Mouse (Mus musculus): ENCODE results near the gene Mb. TPM values are rescaled to one million over a fixed set of nuclear protein-coding genes. Genes with fewer than 3 reads are reported as not detected.

Gene Mb
- total RNA-seq, 2 experiments from 2014 or later, result 0.33 TPM; not detected in 1

- no peak overlapping the region for H3K4me3 ChIP-seq
- TF ChIP-seq CTCF (IDR thresholded peaks at IDR 0.05), result no peak
- intact Hi-C loops (cut with DNase I), result no loop called here
- no peak overlapping the region for H3K27ac ChIP-seq
- DNase-seq (ENCODE audit: extremely low spot score in 1 of 2, low spot score in 2 of 2), result no peak
Observed at GRCm38 (mm10) chr15:77058566-77058965, 8.1 kb upstream of the Mb start.

DNA sequence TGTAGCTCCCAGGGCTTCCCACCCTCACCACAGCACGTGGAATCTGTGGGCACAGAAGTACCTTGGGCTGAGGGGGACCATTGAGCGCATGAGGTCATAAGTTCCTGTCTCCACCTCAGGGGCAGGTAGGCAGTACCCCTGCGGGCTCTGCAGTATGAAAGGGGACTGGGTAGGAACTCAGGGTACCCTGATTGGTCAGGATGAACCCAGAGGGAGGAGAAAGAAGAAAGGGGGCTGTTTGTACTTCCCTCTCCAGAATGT, 6.3 kb upstream of the Mb start:
- Histone ChIP-seq H3K27ac (no peak overlapping the region), H3K4me3 (no peak overlapping the region)
- no peak for DNase-seq (ENCODE audit: extremely low spot score in 1 of 2, low spot score in 2 of 2)
- no peak for TF ChIP-seq CTCF (IDR thresholded peaks at IDR 0.05)
- intact Hi-C loops (cut with DNase I), result no loop called here

DNA sequence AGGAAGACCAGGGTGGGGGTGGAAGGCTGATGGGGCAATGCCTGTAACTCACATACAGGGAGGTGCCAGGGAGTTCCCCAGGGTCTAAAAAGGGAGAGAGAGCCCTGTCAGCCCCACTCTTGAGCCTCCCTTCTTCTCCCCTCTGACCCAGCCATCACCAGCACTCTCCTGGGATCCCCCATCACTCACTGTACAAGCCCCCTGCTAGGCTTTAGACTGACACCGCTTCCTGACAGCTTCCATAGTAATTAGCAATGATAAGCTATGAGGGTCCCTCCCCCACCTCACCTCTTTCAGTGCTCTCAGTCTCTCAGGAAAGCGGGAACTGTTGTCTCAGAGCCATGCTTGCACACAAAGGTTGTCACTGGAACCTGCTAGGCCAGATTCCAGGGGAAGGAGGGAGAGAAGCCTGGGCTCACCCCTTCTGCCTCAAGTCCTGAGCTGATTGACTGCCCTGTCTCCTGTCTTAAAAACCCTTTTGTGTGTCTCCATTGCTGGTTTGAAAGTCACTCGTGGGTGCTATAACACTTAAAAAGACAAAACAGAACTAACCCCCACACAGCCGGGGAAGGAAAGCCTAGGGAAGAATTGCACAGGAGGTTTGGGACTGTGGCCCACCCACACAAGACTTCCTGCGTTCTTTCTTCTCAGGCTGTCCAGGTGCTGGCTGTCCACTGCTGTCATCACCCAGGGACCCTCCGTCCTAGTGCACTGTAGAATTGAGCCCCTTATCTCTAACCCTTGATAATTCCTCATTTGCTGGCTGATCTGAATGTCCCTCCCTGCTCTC, 5.7 kb upstream of the Mb start:
- no peak overlapping the region for H3K4me3 ChIP-seq
- DNase-seq (ENCODE audit: extremely low spot score in 1 of 2, low spot score in 2 of 2), result no peak
- intact Hi-C loops (cut with DNase I), result no loop called here
- no peak for TF ChIP-seq CTCF (IDR thresholded peaks at IDR 0.05)
- H3K27ac ChIP-seq, result no peak overlapping the region

DNA sequence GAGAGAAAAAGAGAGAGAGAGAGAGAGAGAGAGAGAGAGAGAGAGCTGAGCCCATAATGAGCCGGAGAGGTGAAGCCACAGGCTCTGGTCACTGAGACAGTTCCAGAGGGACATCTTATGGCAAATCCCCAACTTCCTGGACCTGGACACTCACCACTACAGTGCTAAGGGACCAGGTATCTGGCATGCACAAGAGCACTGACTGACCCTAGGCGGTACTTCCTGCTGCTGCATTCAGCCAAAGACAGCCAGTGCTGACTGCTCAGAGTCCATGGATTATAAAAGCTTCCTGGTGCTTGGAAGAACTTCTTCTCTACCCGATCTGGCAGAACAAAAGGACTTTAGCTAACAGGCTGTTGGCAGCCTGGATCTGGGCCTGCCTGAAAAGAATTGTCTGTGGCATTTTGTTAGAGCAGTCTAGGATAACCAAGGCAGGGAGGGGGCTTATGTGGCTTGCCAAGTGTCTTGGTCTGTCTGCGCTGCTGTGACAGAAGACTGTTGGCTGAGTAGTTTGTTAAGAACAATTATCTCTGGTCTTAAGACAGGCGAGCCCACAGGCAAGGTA, 4.2 kb upstream of the Mb start:
- no peak overlapping the region for H3K27ac ChIP-seq
- intact Hi-C loops (cut with DNase I), result no loop called here

DNA sequence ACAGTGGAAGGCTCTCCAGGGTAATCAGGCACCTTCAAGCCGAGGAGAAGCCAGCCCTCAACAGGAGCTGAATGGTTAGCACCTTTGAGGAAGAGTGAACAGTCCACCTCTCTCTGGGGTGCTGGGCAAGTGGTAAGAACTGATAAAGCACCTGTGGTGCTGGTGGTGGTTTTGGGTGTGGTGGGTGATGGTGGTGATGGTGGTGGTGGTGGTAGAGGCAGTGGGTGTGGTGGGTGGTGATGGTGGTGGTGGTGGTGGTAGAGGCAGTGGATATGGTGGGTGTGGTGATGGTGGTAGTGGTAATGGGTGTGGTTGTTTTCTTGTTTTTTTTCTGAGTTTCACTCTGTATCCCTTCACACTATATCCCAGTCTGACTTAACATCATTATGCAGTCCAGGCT, 2.6 kb upstream of the Mb start:
- intact Hi-C loops (cut with DNase I), result no loop called here
- no peak overlapping the region for H3K4me3 ChIP-seq

More for the DNA sequence above, 4.2 kb upstream of the Mb start:
- H3K4me3 ChIP-seq, result no peak overlapping the region
- TF ChIP-seq CTCF (IDR thresholded peaks at IDR 0.05), result no peak
- DNase-seq (ENCODE audit: extremely low spot score in 1 of 2, low spot score in 2 of 2), result no peak

DNA sequence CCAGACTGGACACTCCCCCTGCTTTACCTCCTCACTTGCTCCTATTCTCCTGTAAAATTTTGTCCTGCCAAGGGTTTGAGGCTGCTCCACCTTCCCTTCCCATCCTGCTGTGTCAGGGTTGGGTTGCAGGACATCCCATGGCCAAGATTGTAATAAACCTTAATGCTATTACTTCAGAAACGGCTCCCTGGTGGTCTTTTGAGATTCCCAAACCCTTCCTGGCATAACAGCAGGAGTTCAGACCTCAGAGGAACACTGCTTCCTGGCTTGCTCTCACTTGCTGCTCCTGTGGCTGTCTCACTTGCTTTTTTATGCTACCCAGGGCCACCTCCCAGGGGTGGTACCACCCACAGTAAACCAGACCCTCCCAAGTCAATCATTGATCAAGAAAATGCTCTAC, 1.7 kb upstream of the Mb start:
- TF ChIP-seq CTCF (IDR thresholded peaks at IDR 0.05), result no peak
- no peak for DNase-seq (ENCODE audit: extremely low spot score in 1 of 2, low spot score in 2 of 2)
- no peak overlapping the region for H3K4me3 ChIP-seq
- intact Hi-C loops (cut with DNase I), result no loop called here
- no peak overlapping the region for H3K27ac ChIP-seq

More for the DNA sequence above, 2.6 kb upstream of the Mb start:
- DNase-seq (ENCODE audit: extremely low spot score in 1 of 2, low spot score in 2 of 2), result no peak
- no peak overlapping the region for H3K27ac ChIP-seq
- TF ChIP-seq CTCF (IDR thresholded peaks at IDR 0.05), result no peak

GRCm38 (mm10) chr15:77045609-77046008, 4.9 kb downstream of the Mb start:
- no peak overlapping the region for H3K27ac ChIP-seq
- TF ChIP-seq CTCF (IDR thresholded peaks at IDR 0.05), result no peak
- H3K4me3 ChIP-seq, result no peak overlapping the region
- intact Hi-C loops (cut with DNase I), result no loop called here
- DNase-seq (ENCODE audit: extremely low spot score in 1 of 2, low spot score in 2 of 2), result no peak

DNA sequence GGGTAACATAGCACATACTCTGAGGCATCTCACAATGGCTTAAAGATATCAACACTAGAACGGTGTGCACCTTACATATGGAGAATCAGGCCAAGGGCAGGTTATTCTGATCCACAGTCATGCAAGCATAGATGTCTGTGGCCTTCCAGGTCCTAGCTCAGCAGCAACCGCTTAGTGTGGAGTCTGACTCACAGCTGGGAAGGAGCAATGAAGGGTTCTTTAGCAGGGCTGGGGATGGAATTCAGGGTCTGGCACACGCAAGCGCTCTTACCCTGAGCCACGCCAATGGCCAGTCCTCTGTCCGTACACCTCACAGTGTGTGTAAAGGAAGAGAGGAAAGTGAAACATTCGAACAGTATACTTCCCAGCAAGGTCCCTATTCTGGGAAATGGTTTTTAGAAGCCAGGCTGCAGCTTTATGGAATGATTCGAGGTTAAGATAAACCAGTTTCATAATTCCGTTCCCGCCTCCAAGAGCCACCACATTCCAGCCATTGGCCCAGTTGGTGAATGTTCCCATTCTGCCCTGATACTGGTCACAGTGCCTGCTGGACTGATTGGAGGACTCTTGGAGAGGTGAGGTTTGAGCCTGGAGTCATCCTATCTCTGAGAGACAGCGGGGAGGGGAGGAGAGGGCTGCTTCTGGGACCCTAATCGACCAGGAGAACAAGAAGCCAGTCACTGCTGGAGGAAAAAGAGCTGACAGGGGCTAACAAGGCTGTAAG, 5.7 kb downstream of the Mb start, which contains the start of gene Apol6:
Gene Apol6, plus strand, starts transcription at position 133 of the 724 bp plus-strand sequence.
- Histone ChIP-seq H3K4me3 (no peak within 1 kb of the TSS), H3K27ac (no peak within 1 kb of the TSS)
- intact Hi-C loops (cut with DNase I), result no loop called here
- DNase-seq (ENCODE audit: extremely low spot score in 1 of 2, low spot score in 2 of 2), result no peak
- TF ChIP-seq CTCF (IDR thresholded peaks at IDR 0.05), result no peak

GRCm38 (mm10) chr15:77040784-77041183, 9.7 kb downstream of the Mb start:
- TF ChIP-seq CTCF (IDR thresholded peaks at IDR 0.05), result no peak
- DNase-seq (ENCODE audit: extremely low spot score in 1 of 2, low spot score in 2 of 2), result no peak
- no peak overlapping the region for H3K4me3 ChIP-seq
- no peak overlapping the region for H3K27ac ChIP-seq
- intact Hi-C loops (cut with DNase I), result no loop called here

DNA sequence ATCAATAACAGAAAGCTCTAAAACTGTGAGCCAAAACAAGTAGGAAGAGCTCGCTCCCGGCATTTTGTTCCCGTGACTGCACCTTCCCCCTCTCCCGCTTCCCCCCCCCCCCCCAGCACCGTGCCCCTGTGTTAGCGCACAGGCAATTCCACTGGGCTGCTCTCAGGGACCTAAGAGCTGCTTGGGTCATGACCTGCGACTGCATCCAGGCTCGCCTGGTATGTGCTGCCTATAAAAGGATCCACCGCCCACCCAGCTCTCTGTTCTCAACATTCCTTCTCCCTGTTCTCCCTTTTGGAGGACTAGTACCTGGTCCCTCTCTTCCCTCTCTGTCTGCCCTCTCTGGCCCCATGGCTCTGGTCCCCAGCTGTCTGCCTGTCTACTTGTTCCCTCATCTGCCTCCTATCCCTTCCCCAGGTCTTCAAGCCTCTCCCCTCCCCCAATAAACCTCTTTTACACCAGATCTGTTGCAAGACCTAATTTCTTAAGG, 11.2 kb downstream of the Mb start:
- Histone ChIP-seq H3K4me3 (no peak overlapping the region), H3K27ac (no peak overlapping the region)
- TF ChIP-seq CTCF (IDR thresholded peaks at IDR 0.05), result no peak
- intact Hi-C loops (cut with DNase I), result no loop called here
- DNase-seq (ENCODE audit: extremely low spot score in 1 of 2, low spot score in 2 of 2), result no peak

DNA sequence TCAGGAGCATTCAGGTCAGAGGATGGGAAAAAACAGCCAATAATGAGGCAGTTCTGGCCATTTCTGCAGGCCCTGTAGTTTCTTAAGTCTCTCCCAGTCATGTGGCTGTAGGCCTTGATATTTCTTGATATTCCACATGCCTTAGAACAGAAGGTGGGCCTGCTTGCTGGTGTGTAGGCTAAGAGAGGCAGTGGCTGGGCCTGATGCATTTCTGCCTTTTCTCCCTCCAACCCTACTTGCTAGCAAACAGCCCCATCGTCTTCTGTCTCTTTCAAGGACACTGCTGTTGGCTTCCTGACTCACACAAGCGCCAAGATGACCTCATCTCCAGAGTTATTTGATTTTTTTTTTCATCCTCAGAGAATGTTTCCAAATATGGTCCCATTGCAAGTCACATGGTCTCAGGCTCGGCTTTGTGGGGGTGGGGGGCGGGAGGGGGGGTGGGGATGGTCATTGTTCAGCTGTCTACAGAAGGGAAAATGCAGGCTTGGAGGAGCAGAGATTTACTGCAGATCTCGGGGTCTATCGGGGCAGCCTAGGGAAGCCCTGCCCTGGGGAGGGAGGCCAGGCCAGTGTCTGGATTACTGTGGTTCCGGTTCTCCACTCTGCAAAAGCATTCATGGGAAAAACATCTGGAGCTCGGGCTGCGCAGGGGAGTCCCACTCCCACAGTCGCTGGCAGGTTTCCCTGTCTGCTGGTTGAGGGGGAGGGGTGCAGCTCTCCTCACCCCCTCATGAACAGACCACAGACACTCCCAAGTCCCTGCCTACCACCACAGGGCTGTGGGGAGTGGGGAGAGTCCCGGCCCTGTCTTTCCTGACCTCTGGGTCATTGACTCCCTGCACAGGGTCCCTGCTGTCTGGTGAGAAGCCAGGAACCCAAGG, 12.9 kb downstream of the Mb start:
- Histone ChIP-seq H3K4me3 (no peak overlapping the region), H3K27ac (peak overlapping the region; percentile 7)
- intact Hi-C loops (cut with DNase I), result no loop called here
- DNase-seq (ENCODE audit: extremely low spot score in 1 of 2, low spot score in 2 of 2), result no peak
- no peak for TF ChIP-seq CTCF (IDR thresholded peaks at IDR 0.05)

DNA sequence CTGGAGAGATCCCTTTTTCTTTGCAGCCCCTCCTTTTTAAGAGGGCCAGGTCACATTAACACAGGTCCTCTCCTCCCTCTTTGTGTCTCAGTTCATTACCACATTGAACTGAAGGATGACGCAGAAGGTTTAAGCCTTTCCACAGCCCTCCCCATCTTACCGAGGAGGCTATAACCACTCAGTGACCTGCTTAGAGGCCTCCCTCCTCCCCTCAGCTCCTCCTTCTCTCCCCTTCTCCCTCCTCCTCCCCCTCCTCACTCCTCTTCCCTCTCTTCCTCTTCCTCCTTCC, 13.5 kb downstream of the Mb start:
- intact Hi-C loops (cut with DNase I), result no loop called here
- TF ChIP-seq CTCF (IDR thresholded peaks at IDR 0.05), result no peak
- no peak for DNase-seq (ENCODE audit: extremely low spot score in 1 of 2, low spot score in 2 of 2)
- Histone ChIP-seq H3K4me3 (no peak overlapping the region), H3K27ac (peak overlapping the region; percentile 7)
